Mouse (Mus musculus): ENCODE data around the gene Gpc5.
"Not testable (repeated sequence)": the region's sequence is repeated elsewhere in the genome, so short reads cannot be mapped to it uniquely, and the experiment has no call there.

The Gpc5 gene

GRCm38 (mm10) chr14:115092081-115092480 is at the start of gene Gpc5:
Gene Gpc5 (plus strand): TSS chr14:115092215.
- DNase-seq (ENCODE audit: low read depth, low spot score): peak; percentile 67

GRCm38 (mm10) chr14:115042660-115043059 is 49.4 kb upstream of the Gpc5 start:
- no peak for DNase-seq (ENCODE audit: low read depth, low spot score)

- no peak for DNase-seq (ENCODE audit: low read depth, low spot score)
Measured at GRCm38 (mm10) chr14:115044016-115044415, 48.0 kb upstream of the Gpc5 start.

GRCm38 (mm10) chr14:115045712-115046111 is 46.3 kb upstream of the Gpc5 start:
- no peak for DNase-seq (ENCODE audit: low read depth, low spot score)

GRCm38 (mm10) chr14:115047316-115047715 is 44.7 kb upstream of the Gpc5 start:
- no peak for DNase-seq (ENCODE audit: low read depth, low spot score)

GRCm38 (mm10) chr14:115047990-115048862 is 43.8 kb upstream of the Gpc5 start:
- no peak for DNase-seq (ENCODE audit: low read depth, low spot score)

GRCm38 (mm10) chr14:115048863-115049566 is 43.0 kb upstream of the Gpc5 start:
- DNase-seq (ENCODE audit: low read depth, low spot score): no peak

GRCm38 (mm10) chr14:115049831-115050230 is 42.2 kb upstream of the Gpc5 start:
- no peak for DNase-seq (ENCODE audit: low read depth, low spot score)

GRCm38 (mm10) chr14:115051106-115051760 is 40.8 kb upstream of the Gpc5 start:
- no peak for DNase-seq (ENCODE audit: low read depth, low spot score)

- no peak for DNase-seq (ENCODE audit: low read depth, low spot score)
Measured at GRCm38 (mm10) chr14:115052371-115052770, 39.6 kb upstream of the Gpc5 start.

GRCm38 (mm10) chr14:115054252-115054651 is 37.8 kb upstream of the Gpc5 start:
- no peak for DNase-seq (ENCODE audit: low read depth, low spot score)

GRCm38 (mm10) chr14:115057524-115057923 is 34.5 kb upstream of the Gpc5 start:
- DNase-seq (ENCODE audit: low read depth, low spot score): no peak

- DNase-seq (ENCODE audit: low read depth, low spot score): not testable (repeated sequence)
Measured at GRCm38 (mm10) chr14:115066164-115066563, 25.9 kb upstream of the Gpc5 start.

GRCm38 (mm10) chr14:115070534-115070933 is 21.5 kb upstream of the Gpc5 start:
- DNase-seq (ENCODE audit: low read depth, low spot score): no peak

- DNase-seq (ENCODE audit: low read depth, low spot score): no peak
Measured at GRCm38 (mm10) chr14:115077340-115077739, 14.7 kb upstream of the Gpc5 start.

- DNase-seq (ENCODE audit: low read depth, low spot score): no peak
Measured at GRCm38 (mm10) chr14:115078064-115078463, 14.0 kb upstream of the Gpc5 start.

- no peak for DNase-seq (ENCODE audit: low read depth, low spot score)
Measured at GRCm38 (mm10) chr14:115081728-115082502, 10.1 kb upstream of the Gpc5 start.

GRCm38 (mm10) chr14:115090516-115090915 is 1.5 kb upstream of the Gpc5 start:
- DNase-seq (ENCODE audit: low read depth, low spot score): no peak

GRCm38 (mm10) chr14:115092510-115092909 is 495 bp downstream of the Gpc5 start:
- DNase-seq (ENCODE audit: low read depth, low spot score): no peak

GRCm38 (mm10) chr14:115092952-115093351 is 937 bp downstream of the Gpc5 start:
- DNase-seq (ENCODE audit: low read depth, low spot score): no peak

GRCm38 (mm10) chr14:115100617-115101299 is 8.7 kb downstream of the Gpc5 start:
- no peak for DNase-seq (ENCODE audit: low read depth, low spot score)
